Mouse (Mus musculus) T-helper 2 cell (primary cell): ENCODE measurements around the gene 3110018I06Rik.

Experiments used
- in situ Hi-C: fragments of 300-600 bp; cut with MboI, MseI; formaldehyde crosslinking; loops from one replicate; pipeline ENCODE4 v1.15.1; 2025; ENCODE audit warnings: high pct_unique_total_duplicates

The 3110018I06Rik gene

GRCm38 (mm10) chr12:107488371-107488770, at the start of gene 3110018I06Rik:
Gene 3110018I06Rik (plus strand): TSS chr12:107488632.
- in situ Hi-C loops = no loop called here

GRCm38 (mm10) chr12:107444681-107445080, 43.8 kb upstream of the 3110018I06Rik start:
- in situ Hi-C loops = no loop called here

- in situ Hi-C loops = no loop called here
Observed at GRCm38 (mm10) chr12:107457835-107458234, 30.6 kb upstream of the 3110018I06Rik start.

GRCm38 (mm10) chr12:107464731-107465130, 23.7 kb upstream of the 3110018I06Rik start:
- in situ Hi-C loops = no loop called here

- in situ Hi-C loops = no loop called here
Observed at GRCm38 (mm10) chr12:107476441-107477291, 11.8 kb upstream of the 3110018I06Rik start.

GRCm38 (mm10) chr12:107479350-107479749, 9.1 kb upstream of the 3110018I06Rik start:
- in situ Hi-C loops = no loop called here

GRCm38 (mm10) chr12:107483031-107483430, 5.4 kb upstream of the 3110018I06Rik start:
- in situ Hi-C loops = no loop called here

- in situ Hi-C loops = no loop called here
Observed at GRCm38 (mm10) chr12:107491344-107491743, 2.9 kb downstream of the 3110018I06Rik start.

GRCm38 (mm10) chr12:107496924-107497323, 8.5 kb downstream of the 3110018I06Rik start:
- in situ Hi-C loops = no loop called here

- in situ Hi-C loops = no loop called here
Observed at GRCm38 (mm10) chr12:107509661-107510237, 21.3 kb downstream of the 3110018I06Rik start.

GRCm38 (mm10) chr12:107511112-107511511, 22.7 kb downstream of the 3110018I06Rik start:
- in situ Hi-C loops = no loop called here

GRCm38 (mm10) chr12:107516265-107517217, 28.1 kb downstream of the 3110018I06Rik start:
- in situ Hi-C loops = no loop called here

GRCm38 (mm10) chr12:107520941-107521340, 32.5 kb downstream of the 3110018I06Rik start:
- in situ Hi-C loops = no loop called here

GRCm38 (mm10) chr12:107528346-107528880, 40.0 kb downstream of the 3110018I06Rik start:
- in situ Hi-C loops = no loop called here

- in situ Hi-C loops = no loop called here
Observed at GRCm38 (mm10) chr12:107532871-107533270, 44.4 kb downstream of the 3110018I06Rik start.
